Mouse (Mus musculus) liver, embryonic 14.5 days (tissue): Measurements from ENCODE around the gene Olfr1359. TPM values are rescaled to one million over a fixed set of nuclear protein-coding genes. Genes with fewer than 3 reads are reported as not detected.
"Not testable (repeated sequence)": the region's sequence is repeated elsewhere in the genome, so short reads cannot be mapped to it uniquely, and the experiment has no call there.

Experiments
- ATAC-seq: fragments of 200-750 bp; cut with Nextera tagmentation; 2 replicates; pipeline ENCODE4 v1.8.0; 2017; ENCODE audit warnings: moderate number of reproducible peaks, mild to moderate bottlenecking, moderate library complexity; ENCODE audit not compliant: insufficient read depth
- DNase-seq, 3 experiments: peaks; one replicate each; pipeline ENCODE4 v3.0.0-alpha.2; 2012 to 2013; ENCODE audit warnings: low read depth in 3 of 3, low spot score in 3 of 3
- H3K27ac ChIP-seq: fragments of 300-500 bp; sonication (generic); 2 replicates; pipeline ENCODE4 v1.5.1; 2014; ENCODE audit warnings: moderate library complexity, mild to moderate bottlenecking, control low read depth, inconsistent platforms
- H3K27me3 ChIP-seq: fragments of 300-500 bp; sonication (generic); 2 replicates; pipeline ENCODE4 v1.6.1; 2014; ENCODE audit warnings: mild to moderate bottlenecking, low read length, moderate library complexity; ENCODE audit not compliant: control insufficient read depth, insufficient read depth
- H3K36me3 ChIP-seq: fragments of 300-500 bp; sonication (generic); replicated peaks from 2 replicates; pipeline ENCODE4 v1.6.1; 2014; ENCODE audit warnings: low read depth; ENCODE audit not compliant: control insufficient read depth, insufficient read depth
- H3K4me1 ChIP-seq, 2 experiments: fragments of 200-500 bp in 1 of 2; fragments of 300-500 bp in 1 of 2; sonication (generic) in 1 of 2; replicated peaks; 2 replicates each; pipeline ENCODE4 v1.6.1; 2012 to 2014; ENCODE audit warnings: antibody characterized with exemption in 1 of 2, inconsistent platforms in 1 of 2, low read length in 1 of 2; ENCODE audit not compliant: control insufficient read depth in 2 of 2, insufficient read depth in 2 of 2
- H3K4me2 ChIP-seq: fragments of 300-500 bp; sonication (generic); 2 replicates; pipeline ENCODE4 v1.6.1; 2014; ENCODE audit warnings: low read depth, mild to moderate bottlenecking, control low read depth, moderate library complexity
- H3K4me3 ChIP-seq, 2 experiments: fragments of 200-500 bp in 1 of 2; fragments of 300-500 bp in 1 of 2; sonication (generic) in 1 of 2; 2 replicates each; pipeline ENCODE4 v1.5.1; 2012 to 2014; ENCODE audit warnings: low read depth in 2 of 2, low read length in 2 of 2, mild to moderate bottlenecking in 2 of 2, control low read depth in 1 of 2, inconsistent platforms in 1 of 2, moderate library complexity in 1 of 2; ENCODE audit not compliant: insufficient read depth in 1 of 2
- H3K9ac ChIP-seq: fragments of 300-500 bp; sonication (generic); replicated peaks from 2 replicates; pipeline ENCODE4 v1.6.1; 2014; ENCODE audit warnings: mild to moderate bottlenecking, control low read depth, moderate library complexity
- H3K9me3 ChIP-seq: fragments of 300-500 bp; sonication (generic); 2 replicates; pipeline ENCODE4 v1.6.1; 2016; ENCODE audit warnings: low read length, mixed read lengths; ENCODE audit not compliant: control insufficient read depth
- CTCF ChIP-seq: IDR thresholded peaks from 2 replicates; pipeline ENCODE4 v1.5.1; 2016; ENCODE audit warnings: antibody characterized with exemption, low read depth, control low read depth
- EP300 ChIP-seq: IDR thresholded peaks from 2 replicates; pipeline ENCODE4 v1.6.1; 2016; ENCODE audit warnings: antibody characterized with exemption, low read depth
- WGBS: fragments of 180-500 bp; shearing (Covaris S2); extraction: QIAGEN DNeasy Blood & Tissue Kit; methylation state at CpG from one replicate; pipeline ENCODE4 v1.1.7; 2014; ENCODE audit not compliant: insufficient replicate concordance; 5-methylcytosine and 5-hydroxymethylcytosine counted together
- polyA plus RNA-seq, 2 experiments: library from polyadenylated mRNA; depleted of rRNA in 1 of 2; stranded (reverse) in 1 of 2; unstranded in 1 of 2; fragments of >200 nt; fragmentation: Nextera tagmentation in 1 of 2; extraction: Ambion mirVana in 1 of 2; gene quantifications; 2 replicates each; pipeline versions ENCODE4 v1.2.1 to v1.2.3; 2012 to 2014

The Olfr1359 gene
- polyA plus RNA-seq, 2 experiments = not detected

DNA sequence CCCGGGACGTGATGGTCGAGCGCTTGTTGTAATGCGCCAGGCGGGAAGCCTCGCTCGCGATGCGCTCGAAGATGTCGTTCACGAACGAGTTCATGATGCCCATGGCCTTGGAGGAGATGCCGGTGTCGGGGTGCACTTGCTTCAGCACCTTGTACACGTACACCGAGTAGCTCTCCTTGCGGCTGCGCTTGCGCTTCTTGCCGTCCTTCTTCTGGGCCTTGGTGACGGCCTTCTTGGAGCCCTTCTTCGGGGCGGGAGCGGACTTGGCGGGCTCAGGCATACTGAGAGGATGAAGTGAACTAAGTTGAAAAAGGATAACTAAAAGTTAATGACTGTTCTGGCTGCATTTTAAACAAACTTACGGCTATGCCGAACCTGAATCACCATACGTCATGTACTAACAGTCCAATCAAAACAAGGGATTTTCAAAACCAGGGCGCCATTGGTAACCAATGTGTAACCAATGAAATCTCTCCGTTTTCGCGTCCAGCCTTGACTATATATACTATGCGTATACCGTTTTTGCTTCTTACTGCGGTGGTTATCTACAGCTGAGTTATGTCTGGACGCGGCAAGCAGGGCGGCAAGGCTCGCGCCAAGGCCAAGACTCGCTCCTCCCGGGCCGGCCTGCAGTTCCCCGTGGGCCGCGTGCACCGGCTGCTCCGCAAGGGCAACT, 18.1 kb downstream of the Olfr1359 start, which contains the start of the genes Hist1h2bl and Hist1h2ai:
TSS of gene Hist1h2bl (minus strand) at position 280 of the 676 bp plus-strand sequence.
TSS of gene Hist1h2ai (plus strand) at position 559 of the 676 bp plus-strand sequence.
- under 1% methylated on average over 23 of the region's 50 CpGs for WGBS
- peak within 1 kb of the TSS; percentile 100 for H3K27ac ChIP-seq
- DNase-seq (peak; percentile 95 to 96 (median 96)), ATAC-seq (peak; percentile 81)
- H3K4me2 ChIP-seq = peak within 1 kb of the TSS; percentile 99
- peaks cover 20 to 34% of the 10 kb centered on the region in 2 experiments for H3K4me1 ChIP-seq
- H3K27me3 ChIP-seq, H3K36me3 ChIP-seq, H3K9me3 ChIP-seq: not testable (repeated sequence)
- peak within 1 kb of the TSS; percentile 98 for H3K9ac ChIP-seq
- TF ChIP-seq EP300 = peak; percentile 71
- peak within 1 kb of the TSS; percentile 67 to 73 for H3K4me3 ChIP-seq

DNA sequence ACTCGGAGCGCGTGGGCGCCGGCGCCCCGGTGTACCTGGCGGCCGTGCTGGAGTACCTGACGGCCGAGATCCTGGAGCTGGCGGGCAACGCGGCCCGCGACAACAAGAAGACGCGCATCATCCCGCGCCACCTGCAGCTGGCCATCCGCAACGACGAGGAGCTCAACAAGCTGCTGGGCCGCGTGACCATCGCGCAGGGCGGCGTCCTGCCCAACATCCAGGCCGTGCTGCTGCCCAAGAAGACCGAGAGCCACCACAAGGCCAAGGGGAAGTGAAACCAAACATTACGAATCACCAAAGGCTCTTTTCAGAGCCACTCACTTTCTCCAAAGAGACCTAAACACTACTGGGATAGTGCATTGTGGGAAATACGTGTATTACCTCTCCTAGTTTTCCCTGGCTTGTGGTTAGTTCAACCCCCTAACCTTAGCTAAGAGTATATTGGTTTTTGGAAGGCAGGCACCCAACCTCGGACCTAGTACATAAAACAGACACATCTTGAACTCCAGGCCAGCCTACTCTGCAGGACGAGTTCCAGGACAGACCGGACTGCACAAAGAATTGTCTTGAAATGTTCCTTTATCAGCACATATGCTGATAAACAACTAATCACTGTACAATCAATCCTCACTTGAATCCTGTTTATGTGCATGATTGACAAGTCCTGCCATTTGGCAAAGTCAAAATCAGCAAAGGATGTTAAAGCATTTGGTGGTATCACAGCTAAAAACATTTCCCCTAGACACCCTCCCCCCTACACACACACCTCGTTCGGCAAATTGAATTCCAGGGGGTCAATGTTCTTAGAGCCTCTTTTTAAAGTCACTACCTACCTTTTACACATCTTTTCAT, 18.9 kb downstream of the Olfr1359 start:
- peak overlapping the region; percentile 100 for H3K27ac ChIP-seq
- H3K27me3 ChIP-seq, H3K9me3 ChIP-seq, H3K36me3 ChIP-seq: not testable (repeated sequence)
- H3K9ac ChIP-seq = peak overlapping the region; percentile 98
- under 1% methylated on average over 11 of the region's 38 CpGs for WGBS
- H3K4me1 ChIP-seq = peaks cover 18 to 27% of the 10 kb centered on the region in 2 experiments
- peak overlapping the region; percentile 99 for H3K4me2 ChIP-seq
- peak overlapping the region; percentile 67 to 69 for H3K4me3 ChIP-seq
- ATAC-seq (peak; percentile 13; the same call in 1 of the 2 replicates), DNase-seq (peak in 2 of 3 experiments; percentile 54 to 72)

DNA sequence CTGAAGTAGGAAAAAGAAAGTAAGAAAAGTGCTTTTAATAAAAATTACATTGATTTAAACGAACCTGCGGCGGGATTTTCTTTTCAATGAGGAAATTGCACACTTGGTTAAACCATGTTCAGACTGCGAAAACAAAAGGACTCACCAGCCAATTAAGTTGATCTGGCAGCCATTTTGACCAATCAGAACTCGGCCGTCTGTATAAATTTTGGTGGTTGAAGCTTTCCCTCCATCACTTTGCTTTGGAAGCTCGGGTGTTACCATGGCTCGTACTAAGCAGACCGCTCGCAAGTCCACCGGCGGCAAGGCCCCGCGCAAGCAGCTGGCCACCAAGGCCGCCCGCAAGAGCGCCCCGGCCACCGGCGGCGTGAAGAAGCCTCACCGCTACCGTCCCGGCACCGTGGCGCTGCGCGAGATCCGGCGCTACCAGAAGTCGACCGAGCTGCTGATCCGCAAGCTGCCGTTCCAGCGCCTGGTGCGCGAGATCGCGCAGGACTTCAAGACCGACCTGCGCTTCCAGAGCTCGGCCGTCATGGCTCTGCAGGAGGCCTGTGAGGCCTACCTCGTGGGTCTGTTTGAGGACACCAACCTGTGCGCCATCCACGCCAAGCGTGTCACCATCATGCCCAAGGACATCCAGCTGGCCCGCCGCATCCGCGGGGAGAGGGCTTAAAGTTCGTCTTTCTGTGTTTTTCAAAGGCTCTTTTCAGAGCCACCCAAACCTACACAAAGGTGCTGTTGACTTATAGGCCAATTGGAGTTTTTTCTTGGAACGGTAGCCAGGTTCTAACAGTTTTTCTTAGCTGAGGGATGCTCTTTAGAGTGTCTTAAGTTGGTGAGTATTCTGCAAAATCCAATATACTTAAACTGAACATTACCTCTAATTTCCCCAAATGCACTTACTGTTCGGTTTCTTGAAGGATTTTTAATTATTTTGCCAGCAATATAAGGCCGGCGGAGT, 19.8 kb downstream of the Olfr1359 start, which contains the start of gene Hist1h3h:
TSS of gene Hist1h3h (plus strand) at position 263 of the 961 bp plus-strand sequence.
- H3K4me2 ChIP-seq = peak within 1 kb of the TSS; percentile 99
- WGBS = under 1% methylated on average over 27 of the region's 56 CpGs
- peak; percentile 61 for TF ChIP-seq EP300
- DNase-seq = peak; percentile 90 to 92 (median 92)
- H3K27me3 ChIP-seq, H3K36me3 ChIP-seq, H3K9me3 ChIP-seq: not testable (repeated sequence)
- peak within 1 kb of the TSS; percentile 67 to 69 for H3K4me3 ChIP-seq
- peak within 1 kb of the TSS; percentile 99 for H3K27ac ChIP-seq
- H3K4me1 ChIP-seq = peaks cover 16 to 28% of the 10 kb centered on the region in 2 experiments
- ATAC-seq = peak; percentile 21
- H3K9ac ChIP-seq = peak within 1 kb of the TSS; percentile 98

DNA sequence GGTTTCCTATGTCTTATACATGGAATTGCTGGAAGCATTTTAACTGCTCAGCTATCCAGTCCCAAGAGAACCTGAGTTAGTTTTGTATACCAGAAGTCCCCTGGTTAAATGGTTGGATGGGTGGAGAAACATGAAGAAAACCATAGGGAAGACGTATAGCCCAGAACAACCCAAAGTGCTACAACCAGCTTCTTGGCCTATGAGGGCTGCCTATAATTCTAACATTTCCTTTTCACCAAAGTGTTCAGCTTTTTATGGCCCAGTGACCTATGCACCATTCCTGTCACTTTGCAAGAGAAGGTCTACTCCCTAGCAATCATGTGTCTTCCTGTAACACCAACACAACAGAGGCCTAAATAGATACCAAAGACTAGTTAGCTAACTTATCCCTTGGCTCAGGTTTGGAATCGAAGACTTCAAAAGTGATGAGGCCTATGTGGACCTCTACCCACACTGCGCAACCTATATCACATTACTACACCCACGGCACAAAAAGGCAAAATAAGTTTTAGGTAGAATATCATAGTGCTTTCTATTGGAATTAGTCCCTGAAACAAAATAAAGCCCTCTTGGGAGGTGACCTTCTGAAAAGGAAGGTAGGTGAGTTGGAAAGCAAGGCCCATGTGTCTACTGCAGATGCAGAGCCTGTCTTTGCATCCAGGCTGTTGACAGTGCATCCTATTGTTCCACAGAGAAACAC, 20.6 kb downstream of the Olfr1359 start:
- 44% methylated on average over 4 of the region's 4 CpGs for WGBS
- no peaks in the 10 kb centered on the region for H3K36me3 ChIP-seq
- H3K27ac ChIP-seq = peak overlapping the region; percentile 97
- peaks cover 17 to 29% of the 10 kb centered on the region in 2 experiments for H3K4me1 ChIP-seq
- H3K4me3 ChIP-seq = peak overlapping the region; percentile 52 to 54
- TF ChIP-seq EP300 (peak; percentile 4; the same call in 1 of the 2 replicates), CTCF (no peak)
- no peaks in the 10 kb centered on the region for H3K27me3 ChIP-seq
- DNase-seq (peak in 1 of 3 experiments; percentile 62), ATAC-seq (no peak)
- H3K9me3 ChIP-seq = no peaks in the 10 kb centered on the region
- peak overlapping the region; percentile 80 for H3K4me2 ChIP-seq
- peak overlapping the region; percentile 98 for H3K9ac ChIP-seq

DNA sequence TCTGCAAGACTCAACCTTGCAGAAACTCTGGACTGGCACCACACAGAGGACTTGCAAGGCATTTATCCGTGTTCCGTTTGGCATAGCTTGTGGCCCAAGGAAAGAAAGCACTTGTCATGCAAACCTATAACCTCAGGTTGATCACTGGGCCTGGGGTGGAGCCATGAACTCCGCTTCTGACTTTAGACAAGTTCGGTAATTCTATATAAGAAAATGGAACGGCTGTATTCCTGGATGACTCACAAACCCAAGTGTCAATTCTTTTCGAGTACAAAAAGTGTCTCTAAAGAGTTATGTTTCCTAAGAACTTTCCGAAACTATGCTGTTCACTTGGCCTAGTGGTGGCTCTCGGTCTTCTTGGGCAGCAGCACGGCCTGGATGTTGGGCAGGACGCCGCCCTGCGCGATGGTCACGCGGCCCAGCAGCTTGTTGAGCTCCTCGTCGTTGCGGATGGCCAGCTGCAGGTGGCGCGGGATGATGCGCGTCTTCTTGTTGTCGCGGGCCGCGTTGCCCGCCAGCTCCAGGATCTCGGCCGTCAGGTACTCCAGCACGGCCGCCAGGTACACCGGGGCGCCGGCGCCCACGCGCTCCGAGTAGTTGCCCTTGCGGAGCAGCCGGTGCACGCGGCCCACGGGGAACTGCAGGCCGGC, 23.3 kb downstream of the Olfr1359 start:
- peak overlapping the region; percentile 98 for H3K27ac ChIP-seq
- peaks cover 11 to 18% of the 10 kb centered on the region in 2 experiments for H3K4me1 ChIP-seq
- H3K4me2 ChIP-seq = peak overlapping the region; percentile 80
- H3K27me3 ChIP-seq, H3K9me3 ChIP-seq, H3K36me3 ChIP-seq, DNase-seq: not testable (repeated sequence)
- peak; percentile 9; the same call in 1 of the 2 replicates for ATAC-seq
- H3K4me3 ChIP-seq = peak overlapping the region; percentile 52 to 55
- H3K9ac ChIP-seq = peak overlapping the region; percentile 95
- WGBS = under 1% methylated on average over 20 of the region's 44 CpGs
